Mouse (Mus musculus) heart, adult 9 months (tissue): ENCODE data around the gene Pigf.

ENCODE experiments used
- DNase-seq, 2 experiments: peaks; one replicate each; pipeline ENCODE4 v3.0.0; 2022; ENCODE audit warnings: low spot score in 2 of 2

Gene Pigf

GRCm38 (mm10) chr17:86967536-86968525 is 57.4 kb downstream of the Pigf start:
- DNase-seq, result peak; percentile 47 to 52

- no peak for DNase-seq
These were observed 58.2 kb downstream of the Pigf start for GRCm38 (mm10) chr17:86967048-86967447.

GRCm38 (mm10) chr17:86966040-86966439 is 59.2 kb downstream of the Pigf start:
- DNase-seq, result no peak

GRCm38 (mm10) chr17:86965121-86965520 is 60.1 kb downstream of the Pigf start:
- no peak for DNase-seq

- DNase-seq, result peak; percentile 90 to 94
These were observed 60.7 kb downstream of the Pigf start for GRCm38 (mm10) chr17:86964502-86964901.

GRCm38 (mm10) chr17:86964041-86964440 is 61.2 kb downstream of the Pigf start:
- no peak for DNase-seq

- no peak for DNase-seq
These were observed 61.7 kb downstream of the Pigf start for GRCm38 (mm10) chr17:86963586-86963902.

GRCm38 (mm10) chr17:86962894-86963585 is 62.2 kb downstream of the Pigf start, which contains the start of gene Rhoq:
Gene Rhoq (plus strand): TSS chr17:86963082.
- DNase-seq, result peak; percentile 91 to 92

GRCm38 (mm10) chr17:86962297-86962893 is 62.8 kb downstream of the Pigf start:
- DNase-seq, result peak; percentile 91 to 94

GRCm38 (mm10) chr17:86961301-86961841 is 63.8 kb downstream of the Pigf start:
- DNase-seq, result peak; percentile 76 to 81

- no peak for DNase-seq
These were observed 67.2 kb downstream of the Pigf start for GRCm38 (mm10) chr17:86957968-86958367.

- DNase-seq, result no peak
These were observed 68.0 kb downstream of the Pigf start for GRCm38 (mm10) chr17:86957239-86957638.

GRCm38 (mm10) chr17:86948801-86949200 is 76.4 kb downstream of the Pigf start:
- DNase-seq, result peak; percentile 64 to 72

GRCm38 (mm10) chr17:86947840-86948796 is 77.1 kb downstream of the Pigf start, which contains the start of gene Atp6v1e2:
Gene Atp6v1e2 (minus strand): TSS chr17:86947897.
- DNase-seq, result no peak
